Mouse (Mus musculus): ENCODE measurements around the gene Mpdu1. TPM values are rescaled to one million over a fixed set of nuclear protein-coding genes. Genes with fewer than 3 reads are reported as not detected.
A peak's percentile ranks its signal among the peaks of the same experiment; 100 is the strongest.
"Not testable (repeated sequence)": the region's sequence is repeated elsewhere in the genome, so short reads cannot be mapped to it uniquely, and the experiment has no call there.

Gene Mpdu1
- 10 to 100 TPM; 31.6 to 33.0 TPM for total RNA-seq (2021)
- long read RNA-seq, experiment 1, transcript Mpdu1-201 (7 exons, 1,321 nt): major isoform, 9 of 12 reads
- long read RNA-seq, experiment 1, partial matches to known transcripts: 2 of 12 reads
- long read RNA-seq, experiment 1, other reads (novel, unspliced or antisense): 1 of 12 reads
- long read RNA-seq, experiment 2, transcript Mpdu1-201 (7 exons, 1,321 nt): major isoform, 23 of 33 reads
- long read RNA-seq, experiment 2, partial matches to known transcripts: 2 of 33 reads
- long read RNA-seq, experiment 2, other reads (novel, unspliced or antisense): 5 of 33 reads

- peak; percentile 88 to 93 for DNase-seq (ENCODE audit: low spot score in 2 of 2)
Measured at GRCm38 (mm10) chr11:69662213-69662966, at the start of gene Mpdu1. Gene Mpdu1, minus strand, starts transcription at chr11:69662642.

- DNase-seq (ENCODE audit: low spot score in 2 of 2): no peak
Measured at GRCm38 (mm10) chr11:69711082-69711481, 48.6 kb upstream of the Mpdu1 start.

DNA sequence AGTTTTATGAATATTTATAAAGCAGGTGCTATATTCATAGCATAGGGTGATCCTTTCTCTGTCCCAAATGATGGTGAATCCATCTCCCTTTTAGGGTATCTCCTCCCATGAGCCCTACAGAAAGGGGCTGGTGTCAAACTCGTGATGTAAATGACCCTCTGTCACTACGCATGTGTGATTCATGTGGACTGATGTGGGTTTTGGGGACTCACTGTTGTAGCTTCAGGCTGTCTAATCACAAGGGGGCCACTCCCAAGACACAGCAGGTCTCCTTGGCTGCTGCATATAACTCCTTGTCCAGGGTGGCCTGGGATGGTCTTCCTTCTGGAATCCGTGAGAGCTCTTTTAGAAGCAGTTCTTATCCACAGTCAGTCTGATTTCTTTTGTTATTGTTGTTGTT, 48.0 kb upstream of the Mpdu1 start:
- no peak for DNase-seq (ENCODE audit: low spot score in 2 of 2)

- DNase-seq (ENCODE audit: low spot score in 2 of 2): no peak
Measured at GRCm38 (mm10) chr11:69709554-69710446, 47.4 kb upstream of the Mpdu1 start.

GRCm38 (mm10) chr11:69708614-69709265, 46.3 kb upstream of the Mpdu1 start:
- DNase-seq (ENCODE audit: low spot score in 2 of 2): no peak

GRCm38 (mm10) chr11:69707873-69708381, 45.5 kb upstream of the Mpdu1 start:
- DNase-seq (ENCODE audit: low spot score in 2 of 2): no peak

- no peak for DNase-seq (ENCODE audit: low spot score in 2 of 2)
Measured at GRCm38 (mm10) chr11:69707480-69707847, 45.0 kb upstream of the Mpdu1 start.

GRCm38 (mm10) chr11:69706775-69707479, 44.5 kb upstream of the Mpdu1 start:
- peak in 1 of 2 experiments; percentile 62 for DNase-seq (ENCODE audit: low spot score in 2 of 2)

DNA sequence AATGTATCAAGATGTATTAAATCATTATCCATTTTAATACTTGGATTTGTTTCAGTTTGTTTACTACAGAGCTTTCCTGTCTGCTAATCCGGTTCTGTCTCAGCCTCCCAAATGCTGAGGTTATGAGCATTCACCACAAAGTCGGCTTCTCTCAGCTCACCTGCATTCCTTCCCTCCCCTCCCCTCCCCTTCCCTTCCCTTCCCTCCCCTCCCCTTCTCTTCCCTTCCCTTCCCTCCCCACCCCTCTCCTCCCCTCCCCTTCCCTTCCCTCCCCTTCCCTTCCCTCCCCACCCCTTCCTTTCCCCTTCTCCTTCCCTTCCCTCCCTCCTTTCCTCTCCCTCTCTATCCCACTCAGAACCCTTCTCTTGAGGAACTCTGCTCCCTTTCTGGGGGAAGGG, 42.2 kb upstream of the Mpdu1 start:
- DNase-seq (ENCODE audit: low spot score in 2 of 2): no peak

DNA sequence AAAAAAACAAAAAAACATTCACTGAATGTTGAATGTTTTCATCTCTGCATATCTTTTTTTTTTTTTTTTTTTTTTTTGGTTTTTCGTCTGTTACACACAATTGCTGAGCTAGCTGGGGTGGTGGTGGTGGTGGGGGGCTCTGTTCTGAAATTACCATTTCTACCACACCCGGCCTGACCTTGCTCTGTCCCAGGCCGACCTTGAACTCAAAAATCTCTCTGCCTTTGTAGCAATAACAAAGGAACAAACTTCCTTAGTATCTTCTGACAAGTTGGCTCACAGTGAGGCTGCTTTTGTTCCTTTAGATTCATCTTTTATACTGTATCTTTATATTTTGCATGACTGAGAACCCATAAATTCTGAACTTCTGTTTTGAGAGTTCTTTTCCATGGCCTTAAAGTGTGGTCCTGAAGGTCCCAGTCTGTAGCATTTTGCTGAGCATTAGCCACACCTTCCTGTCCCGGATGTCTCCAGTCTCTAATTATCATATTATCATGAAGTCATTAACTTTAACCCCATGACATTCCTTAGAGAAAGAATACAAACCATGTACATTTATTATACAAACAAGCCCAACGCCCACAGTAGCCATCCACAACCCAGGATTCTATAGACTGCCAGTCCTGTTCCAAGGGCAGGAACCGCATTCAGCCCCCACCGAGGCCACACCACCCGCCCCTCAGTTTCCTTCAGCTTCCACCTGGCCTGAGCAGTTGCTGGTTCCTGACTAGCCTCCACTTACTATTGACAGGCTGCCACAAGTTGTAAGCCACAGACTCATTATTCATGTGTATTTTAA, 41.6 kb upstream of the Mpdu1 start:
- DNase-seq (ENCODE audit: low spot score in 2 of 2): no peak

DNA sequence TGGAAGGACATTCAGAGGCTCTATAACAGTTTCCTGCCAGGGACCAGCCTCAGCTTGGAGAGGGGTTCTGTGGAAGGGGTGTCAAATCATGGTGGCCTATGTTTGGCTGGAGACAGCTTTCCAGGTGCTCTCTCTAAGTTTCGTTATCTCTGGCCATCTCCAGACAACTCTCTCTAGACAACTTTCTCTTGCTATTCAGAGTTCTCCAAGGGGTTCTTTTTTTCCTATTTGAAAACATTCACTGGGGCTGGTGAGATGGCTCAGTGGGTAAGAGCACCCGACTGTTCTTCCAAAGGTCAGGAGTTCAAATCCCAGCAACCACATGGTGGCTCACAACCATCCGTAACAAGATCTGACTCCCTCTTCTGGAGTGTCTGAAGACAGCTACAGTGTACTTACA, 40.9 kb upstream of the Mpdu1 start:
- not testable (repeated sequence) for DNase-seq (ENCODE audit: low spot score in 2 of 2)

- not testable (repeated sequence) for DNase-seq (ENCODE audit: low spot score in 2 of 2)
Measured at GRCm38 (mm10) chr11:69702886-69703285, 40.4 kb upstream of the Mpdu1 start.

DNA sequence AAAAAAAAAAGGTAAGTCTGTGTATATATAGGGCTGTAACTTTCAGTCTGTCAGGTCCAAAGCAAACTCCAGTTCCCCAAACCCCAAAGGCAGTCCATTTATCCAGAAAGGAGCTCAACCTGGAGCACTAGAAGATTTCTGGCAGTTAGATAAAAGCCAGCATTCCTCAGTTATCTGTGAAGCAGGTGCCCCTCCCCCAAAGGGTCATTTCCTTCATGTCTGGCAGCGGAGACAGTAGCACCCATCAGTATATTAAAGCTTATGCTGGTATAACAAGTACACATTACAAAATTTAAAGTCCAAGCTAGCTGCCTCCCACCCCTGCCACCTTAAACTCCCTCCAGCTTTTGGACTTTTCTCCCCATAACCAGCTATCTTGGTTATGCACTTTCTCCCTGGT, 37.2 kb upstream of the Mpdu1 start:
- no peak for DNase-seq (ENCODE audit: low spot score in 2 of 2)

DNA sequence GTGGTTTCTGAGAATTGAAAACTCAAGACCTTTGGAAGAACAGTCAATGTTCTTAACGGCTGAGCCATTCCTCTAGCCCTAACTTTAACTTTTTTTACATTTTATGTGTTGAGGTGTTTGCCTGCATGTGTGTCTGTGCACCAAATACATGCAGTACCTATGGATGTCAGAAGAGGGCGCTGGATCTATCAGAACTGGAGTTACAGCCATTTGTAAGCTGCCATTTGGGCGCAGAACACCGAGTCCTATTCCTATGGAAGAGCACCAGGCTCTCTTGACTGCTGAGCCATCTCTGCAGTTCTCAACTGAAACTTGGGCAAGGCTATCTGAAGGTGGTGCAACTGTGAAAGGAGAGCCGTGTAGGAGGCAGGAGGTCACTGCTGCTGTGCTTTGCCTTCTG, 36.1 kb upstream of the Mpdu1 start:
- DNase-seq (ENCODE audit: low spot score in 2 of 2): no peak

DNA sequence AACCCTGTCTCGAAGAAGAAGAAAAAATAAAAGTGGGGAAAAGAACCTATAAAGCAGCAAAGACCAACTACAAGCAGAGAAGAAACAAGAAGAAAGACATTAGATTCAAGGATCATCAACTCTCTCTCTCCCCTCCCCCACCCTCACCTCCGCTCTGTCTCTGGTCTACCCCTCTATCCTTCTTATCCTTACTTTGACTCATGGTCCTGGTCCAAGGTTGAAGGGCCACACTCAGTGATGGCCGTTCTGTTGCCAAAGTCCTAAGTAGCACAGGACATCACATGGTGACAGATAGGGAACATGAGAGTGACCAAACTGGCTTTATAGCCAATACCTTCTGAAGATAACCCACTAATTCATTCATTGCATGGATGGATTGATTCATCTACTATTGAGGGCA, 35.0 kb upstream of the Mpdu1 start:
- no peak for DNase-seq (ENCODE audit: low spot score in 2 of 2)

DNA sequence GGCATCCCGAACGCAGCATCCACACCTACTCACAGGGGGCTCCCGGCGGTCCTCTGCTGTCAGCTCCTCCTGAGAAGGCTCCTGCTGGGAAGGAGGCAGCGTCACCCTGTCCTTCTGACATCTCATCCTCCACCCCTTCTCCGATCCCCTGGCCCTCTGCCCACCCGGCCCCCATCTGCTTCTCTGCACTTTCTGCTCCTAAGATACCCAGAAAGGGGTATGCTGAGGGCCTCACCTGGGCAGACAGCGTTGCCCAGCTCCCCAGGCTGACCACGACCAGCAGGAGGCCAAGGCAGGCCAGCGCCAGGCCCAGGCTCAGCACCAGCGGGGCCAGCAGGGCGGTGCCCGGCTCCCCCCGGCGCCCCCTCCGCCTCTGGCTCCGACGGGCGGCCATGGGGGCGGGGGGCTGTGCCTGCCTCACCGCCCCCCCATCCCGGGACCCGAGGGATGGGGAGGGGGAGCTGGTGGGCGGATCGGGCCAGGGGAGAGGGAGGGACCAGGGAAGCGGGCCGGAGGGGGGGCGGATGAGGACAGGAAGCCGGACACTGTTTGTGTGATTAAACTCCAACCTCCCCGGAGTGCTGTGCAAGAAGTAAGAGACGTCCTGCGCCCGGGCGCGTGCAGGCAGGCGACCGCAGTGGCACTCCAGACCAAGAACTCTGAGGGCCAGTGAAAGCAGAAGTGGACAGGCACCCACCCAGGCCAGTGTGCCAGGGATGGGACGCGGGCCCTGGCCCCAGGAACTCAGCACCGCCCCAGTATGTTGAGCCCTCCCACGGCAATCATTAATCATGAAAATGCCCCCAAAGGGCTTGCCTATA, 33.1 kb upstream of the Mpdu1 start, which contains the start of the genes Tnfsf12 and Tnfsfm13:
TSS of gene Tnfsf12 (minus strand) at position 489 of the 821 bp plus-strand sequence.
TSS of gene Tnfsfm13 (minus strand) at position 738 of the 821 bp plus-strand sequence.
- DNase-seq (ENCODE audit: low spot score in 2 of 2): peak; percentile 75 to 83

GRCm38 (mm10) chr11:69695046-69695360, 32.6 kb upstream of the Mpdu1 start:
- no peak for DNase-seq (ENCODE audit: low spot score in 2 of 2)

DNA sequence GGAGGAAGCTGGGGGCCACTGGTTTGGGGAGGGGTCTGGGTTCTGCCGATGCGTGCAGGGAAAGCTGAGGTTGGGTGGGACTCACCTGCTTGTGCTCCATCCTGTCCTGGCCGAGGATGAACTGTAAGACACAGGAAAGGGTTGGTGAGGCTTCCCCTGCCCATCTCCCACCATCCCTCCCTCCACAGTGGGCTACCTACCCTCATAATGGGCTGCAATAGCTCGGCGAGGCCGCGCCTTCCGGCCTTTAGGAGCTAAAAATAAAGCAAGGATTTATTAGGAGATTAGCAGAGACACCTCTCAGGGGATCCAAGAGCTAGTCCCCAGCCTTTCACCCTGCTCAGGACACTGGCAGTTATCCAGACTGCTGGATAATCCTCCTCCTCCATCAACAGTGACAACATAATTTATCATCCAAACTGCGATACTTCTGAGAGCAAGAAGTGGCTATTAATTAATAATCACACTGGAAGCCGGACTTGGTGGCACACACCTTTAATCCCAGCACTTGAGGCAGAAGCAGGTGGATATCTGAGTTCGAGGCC, 31.1 kb upstream of the Mpdu1 start:
- DNase-seq (ENCODE audit: low spot score in 2 of 2): no peak
